Mouse (Mus musculus) lung, embryonic 16.5 days (tissue): Measurements from ENCODE around the gene 5330417C22Rik. TPM values are rescaled to one million over a fixed set of nuclear protein-coding genes. Genes with fewer than 3 reads are reported as not detected.

Source experiments
- ATAC-seq: fragments of 200-750 bp; cut with Nextera tagmentation; 2 replicates; pipeline ENCODE4 v1.8.0; 2017; ENCODE audit warnings: low read depth, mild to moderate bottlenecking, moderate library complexity
- H3K27ac ChIP-seq: fragments of 300-500 bp; sonication (generic); 2 replicates; pipeline ENCODE4 v1.5.1; 2014; ENCODE audit warnings: mild to moderate bottlenecking, control low read depth, low read length
- H3K27me3 ChIP-seq: fragments of 300-500 bp; sonication (generic); 2 replicates; pipeline ENCODE4 v1.6.1; 2014; ENCODE audit warnings: low read depth, low read length, mixed read lengths; ENCODE audit not compliant: control insufficient read depth, insufficient read depth
- H3K36me3 ChIP-seq: fragments of 300-500 bp; sonication (generic); 2 replicates; pipeline ENCODE4 v1.6.1; 2014; ENCODE audit warnings: low read length; ENCODE audit not compliant: control insufficient read depth, insufficient read depth
- H3K4me1 ChIP-seq: fragments of 300-500 bp; sonication (generic); replicated peaks from 2 replicates; pipeline ENCODE4 v1.6.1; 2014; ENCODE audit warnings: low read length, mixed read lengths; ENCODE audit not compliant: control insufficient read depth, insufficient read depth
- H3K4me2 ChIP-seq: fragments of 300-500 bp; sonication (generic); 2 replicates; pipeline ENCODE4 v1.6.1; 2014; ENCODE audit warnings: low read depth, low read length, control low read depth
- H3K4me3 ChIP-seq: fragments of 300-500 bp; sonication (generic); 2 replicates; pipeline ENCODE4 v1.5.1; 2014; ENCODE audit warnings: mild to moderate bottlenecking, low read length, control low read depth
- H3K9ac ChIP-seq: fragments of 300-500 bp; sonication (generic); 2 replicates; pipeline ENCODE4 v1.6.1; 2014; ENCODE audit warnings: low read length, control low read depth
- H3K9me3 ChIP-seq: fragments of 300-500 bp; sonication (generic); 2 replicates; pipeline ENCODE4 v1.6.1; 2016; ENCODE audit warnings: low read length; ENCODE audit not compliant: control insufficient read depth
- WGBS: fragments of 180-500 bp; shearing (Covaris S2); extraction: QIAGEN DNeasy Blood & Tissue Kit; methylation state at CpG from one replicate; pipeline ENCODE4 v1.1.7; 2014; 5-methylcytosine and 5-hydroxymethylcytosine counted together
- microRNA-seq: library from miRNA; unstranded; fragments of <30 nt; microRNA quantifications from one replicate; pipeline ENCODE4, GENCODE M21; 2016
- polyA plus RNA-seq: library from polyadenylated mRNA; unstranded; fragments of >200 nt; fragmentation: Nextera tagmentation; extraction: Ambion mirVana; gene quantifications from 2 replicates; pipeline ENCODE4 v1.2.1, GENCODE M21; 2015

Gene 5330417C22Rik
- polyA plus RNA-seq, 1 experiment from 2014 or later = 19.6 TPM

- peak; percentile 30; the same call in 1 of the 2 replicates for ATAC-seq
- Histone ChIP-seq H3K4me2 (peak overlapping the region; percentile 15; the same call in 1 of the 2 replicates), H3K27me3 (peaks cover 3% of the 10 kb centered on the region), H3K4me1 (peaks cover 15% of the 10 kb centered on the region), H3K36me3 (peaks cover 21% of the 10 kb centered on the region), H3K9me3 (peaks cover 18% of the 10 kb centered on the region), H3K27ac (peak overlapping the region; percentile 9; the same call in 1 of the 2 replicates), H3K4me3 (no peak overlapping the region), H3K9ac (peak overlapping the region; percentile 39; the same call in 1 of the 2 replicates)
- WGBS = 49% methylated on average over 8 of the region's 8 CpGs
Measured at GRCm38 (mm10) chr3:108411754-108412121, 124.6 kb downstream of the 5330417C22Rik start.

- H3K4me2 ChIP-seq = peak overlapping the region; percentile 15; the same call in 1 of the 2 replicates
- no peaks in the 10 kb centered on the region for H3K27me3 ChIP-seq
- H3K4me3 ChIP-seq = no peak overlapping the region
- H3K4me1 ChIP-seq = peaks cover 15% of the 10 kb centered on the region
- peaks cover 18% of the 10 kb centered on the region for H3K9me3 ChIP-seq
- 0 out of 2 replicates have a peak, but pooled peaks have one; percentile 8 for ATAC-seq
- 56% methylated on average over 5 of the region's 5 CpGs for WGBS
- peaks cover 21% of the 10 kb centered on the region for H3K36me3 ChIP-seq
- H3K9ac ChIP-seq = peak overlapping the region; percentile 39
- H3K27ac ChIP-seq = peak overlapping the region; percentile 9; the same call in 1 of the 2 replicates
Measured at GRCm38 (mm10) chr3:108411026-108411753, 125.1 kb downstream of the 5330417C22Rik start.

- Histone ChIP-seq H3K9me3 (peaks cover 18% of the 10 kb centered on the region), H3K9ac (peak overlapping the region; percentile 11; the same call in 1 of the 2 replicates), H3K27ac (no peak overlapping the region), H3K27me3 (no peaks in the 10 kb centered on the region), H3K4me2 (no peak overlapping the region), H3K4me3 (no peak overlapping the region), H3K36me3 (peaks cover 21% of the 10 kb centered on the region), H3K4me1 (peaks cover 13% of the 10 kb centered on the region)
- 28% methylated on average over 5 of the region's 5 CpGs for WGBS
- ATAC-seq = no peak
Measured at GRCm38 (mm10) chr3:108410359-108410714, 126.0 kb downstream of the 5330417C22Rik start.

- Histone ChIP-seq H3K9me3 (peaks cover 18% of the 10 kb centered on the region), H3K4me3 (no peak overlapping the region), H3K36me3 (peaks cover 21% of the 10 kb centered on the region), H3K9ac (peak overlapping the region; percentile 21; the same call in 1 of the 2 replicates), H3K4me2 (no peak overlapping the region), H3K4me1 (peaks cover 13% of the 10 kb centered on the region), H3K27me3 (no peaks in the 10 kb centered on the region), H3K27ac (no peak overlapping the region)
- WGBS = 43% methylated on average over 8 of the region's 8 CpGs
- ATAC-seq = no peak
Measured at GRCm38 (mm10) chr3:108409656-108410358, 126.5 kb downstream of the 5330417C22Rik start.

- H3K9me3 ChIP-seq = peaks cover 8% of the 10 kb centered on the region
- no peak overlapping the region for H3K27ac ChIP-seq
- H3K9ac ChIP-seq = no peak overlapping the region
- peaks cover 13% of the 10 kb centered on the region for H3K4me1 ChIP-seq
- H3K4me2 ChIP-seq = no peak overlapping the region
- no peaks in the 10 kb centered on the region for H3K27me3 ChIP-seq
- H3K36me3 ChIP-seq = peaks cover 11% of the 10 kb centered on the region
- ATAC-seq = no peak
- H3K4me3 ChIP-seq = no peak overlapping the region
- WGBS = 79% methylated on average over 8 of the region's 8 CpGs
Measured at GRCm38 (mm10) chr3:108408517-108409008, 127.8 kb downstream of the 5330417C22Rik start.

GRCm38 (mm10) chr3:108406306-108406885, 129.9 kb downstream of the 5330417C22Rik start:
- 86% methylated on average over 24 of the region's 24 CpGs for WGBS
- Histone ChIP-seq H3K36me3 (no peaks in the 10 kb centered on the region), H3K4me3 (no peak overlapping the region), H3K27me3 (no peaks in the 10 kb centered on the region), H3K4me1 (peaks cover 15% of the 10 kb centered on the region), H3K9me3 (no peaks in the 10 kb centered on the region), H3K27ac (no peak overlapping the region), H3K4me2 (no peak overlapping the region), H3K9ac (no peak overlapping the region)
- no peak for ATAC-seq

Small RNA genes lying within 50 kb of the gene (microRNA-seq; reads per million reads assigned to microRNA genes)
- not detected for gene Gm22860

Other genes with a start within 250 kb of the 5330417C22Rik start
- 6.1 and 9.9 TPM in 2 replicates for gene Mybphl, start 171.6 kb downstream of the 5330417C22Rik start, polyA plus RNA-seq
- 73.9 and 75.6 TPM in 2 replicates for gene Psrc1, start 152.7 kb downstream of the 5330417C22Rik start, polyA plus RNA-seq
- 6.8 and 6.9 TPM in 2 replicates for gene Celsr2, start 121.0 kb downstream of the 5330417C22Rik start, polyA plus RNA-seq
- gene Sars, start 91.3 kb downstream of the 5330417C22Rik start, polyA plus RNA-seq = 112 and 117 TPM in 2 replicates
- 3.1 and 5.0 TPM in 2 replicates for gene 1700013F07Rik, start 2.4 kb downstream of the 5330417C22Rik start, polyA plus RNA-seq
- gene Tmem167b, start 25.9 kb upstream of the 5330417C22Rik start, polyA plus RNA-seq = 45.1 and 46.4 TPM in 2 replicates
- gene Taf13, start 35.2 kb upstream of the 5330417C22Rik start, polyA plus RNA-seq = 45.5 and 46.0 TPM in 2 replicates
- 10.9 and 12.5 TPM in 2 replicates for gene Wdr47, start 54.7 kb upstream of the 5330417C22Rik start, polyA plus RNA-seq
- gene Clcc1, start 117.4 kb upstream of the 5330417C22Rik start, polyA plus RNA-seq = 84.4 and 91.7 TPM in 2 replicates
- 43.3 and 43.8 TPM in 2 replicates for gene Gpsm2, start 185.8 kb upstream of the 5330417C22Rik start, polyA plus RNA-seq
- not detected in 2 replicates for gene Aknad1, start 203.1 kb upstream of the 5330417C22Rik start, polyA plus RNA-seq